Mouse (Mus musculus) thymus, adult 2 months (tissue): ENCODE results near the gene Hbq1b. TPM values are rescaled to one million over a fixed set of nuclear protein-coding genes. Genes with fewer than 3 reads are reported as not detected.
"Not testable (repeated sequence)": the region's sequence is repeated elsewhere in the genome, so short reads cannot be mapped to it uniquely, and the experiment has no call there.

Source experiments
- DNase-seq: peaks from one replicate; pipeline ENCODE4 v3.0.0; 2021
- H3K27ac ChIP-seq: fragments of 200-500 bp; 2 replicates; pipeline ENCODE4 v1.5.1; 2012; ENCODE audit warnings: low read length, control low read depth; ENCODE audit not compliant: control insufficient read depth, insufficient read depth
- H3K27me3 ChIP-seq: fragments of 200-500 bp; 2 replicates; pipeline ENCODE4 v1.6.1; 2012; ENCODE audit warnings: mild to moderate bottlenecking, low read length, moderate library complexity, mixed read lengths; ENCODE audit not compliant: control insufficient read depth, insufficient read depth
- H3K36me3 ChIP-seq: fragments of 200-500 bp; 2 replicates; pipeline ENCODE4 v1.6.1; 2012; ENCODE audit warnings: mild to moderate bottlenecking, low read length, moderate library complexity; ENCODE audit not compliant: control insufficient read depth, insufficient read depth
- H3K4me1 ChIP-seq: fragments of 200-500 bp; replicated peaks from 2 replicates; pipeline ENCODE4 v1.6.1; 2012; ENCODE audit warnings: low read length; ENCODE audit not compliant: control insufficient read depth, insufficient read depth
- H3K4me3 ChIP-seq: fragments of 200-500 bp; 2 replicates; pipeline ENCODE4 v1.5.1; 2012; ENCODE audit warnings: mild to moderate bottlenecking, low read length, control low read depth, moderate library complexity; ENCODE audit not compliant: control insufficient read depth, insufficient read depth
- CTCF ChIP-seq: fragments of 200-500 bp; IDR thresholded peaks from 2 replicates; pipeline ENCODE4 v1.5.1; 2012; ENCODE audit warnings: mild to moderate bottlenecking, control low read depth, low read length, moderate library complexity, borderline replicate concordance; ENCODE audit not compliant: control insufficient read depth, poor library complexity, insufficient read depth; ENCODE audit errors: extremely low read depth
- POLR2A ChIP-seq: fragments of 200-500 bp; IDR thresholded peaks from 2 replicates; pipeline ENCODE4 v1.6.1; 2012; ENCODE audit warnings: mild to moderate bottlenecking, low read length, control low read depth, moderate library complexity; ENCODE audit not compliant: control insufficient read depth, poor library complexity, insufficient read depth; ENCODE audit errors: extremely low read depth
- WGBS: fragments of 180-500 bp; shearing (Covaris S2); methylation state at CpG from one replicate; pipeline ENCODE4 v1.1.7; 2018; 5-methylcytosine and 5-hydroxymethylcytosine counted together
- polyA plus RNA-seq: library from polyadenylated mRNA; depleted of rRNA; stranded (reverse); fragments of >200 nt; gene quantifications from 2 replicates; pipeline ENCODE4 v1.2.3, GENCODE M21; 2012; rRNA removed

Hbq1b gene
- 0.23 TPM in 1 of 2 replicates, not detected in the other for polyA plus RNA-seq

GRCm38 (mm10) chr11:32286695-32287492, at the start of gene Hbq1b:
Gene Hbq1b (plus strand): TSS chr11:32286965.
- WGBS: 23% methylated on average over 30 of the region's 33 CpGs
- H3K27me3 ChIP-seq, H3K36me3 ChIP-seq, H3K4me1 ChIP-seq, H3K4me3 ChIP-seq, H3K27ac ChIP-seq: not testable (repeated sequence)
- TF ChIP-seq CTCF: peak; percentile 74; the same call in 1 of the 2 replicates
- peak; percentile 76 for DNase-seq

GRCm38 (mm10) chr11:32237411-32237795, 49.4 kb upstream of the Hbq1b start:
- Histone ChIP-seq H3K27ac (no peak overlapping the region), H3K4me1 (no peaks in the 10 kb centered on the region; the same call in 1 of the 2 replicates), H3K4me3 (no peak overlapping the region), H3K27me3 (no peaks in the 10 kb centered on the region), H3K36me3 (peaks cover 10% of the 10 kb centered on the region)
- DNase-seq: no peak
- TF ChIP-seq POLR2A: no peak
- TF ChIP-seq CTCF: no peak
- WGBS: 97% methylated on average over 3 of the region's 3 CpGs

GRCm38 (mm10) chr11:32238093-32238860, 48.5 kb upstream of the Hbq1b start:
- DNase-seq: peak; percentile 79
- H3K36me3 ChIP-seq: peaks cover 8% of the 10 kb centered on the region
- H3K27ac ChIP-seq: no peak overlapping the region
- no peak overlapping the region for H3K4me3 ChIP-seq
- 82% methylated on average over 5 of the region's 5 CpGs for WGBS
- TF ChIP-seq POLR2A: no peak
- TF ChIP-seq CTCF: peak; percentile 93
- H3K4me1 ChIP-seq: no peaks in the 10 kb centered on the region; the same call in none of the 2 replicates
- no peaks in the 10 kb centered on the region for H3K27me3 ChIP-seq

- Histone ChIP-seq H3K27ac (no peak overlapping the region), H3K4me3 (no peak overlapping the region), H3K27me3 (no peaks in the 10 kb centered on the region), H3K4me1 (no peaks in the 10 kb centered on the region; the same call in none of the 2 replicates), H3K36me3 (no peaks in the 10 kb centered on the region; the same call in 1 of the 2 replicates)
- DNase-seq: no peak
- TF ChIP-seq CTCF: no peak
- no peak for TF ChIP-seq POLR2A
These were observed 45.4 kb upstream of the Hbq1b start for GRCm38 (mm10) chr11:32241391-32241790.

GRCm38 (mm10) chr11:32242209-32242608, 44.6 kb upstream of the Hbq1b start:
- Histone ChIP-seq H3K4me1 (peaks cover 3% of the 10 kb centered on the region), H3K27ac (no peak overlapping the region), H3K36me3 (no peaks in the 10 kb centered on the region; the same call in 1 of the 2 replicates), H3K4me3 (no peak overlapping the region), H3K27me3 (no peaks in the 10 kb centered on the region)
- TF ChIP-seq CTCF: no peak
- TF ChIP-seq POLR2A: no peak
- DNase-seq: no peak
- 94% methylated on average over 3 of the region's 3 CpGs for WGBS

GRCm38 (mm10) chr11:32243205-32243955, 43.4 kb upstream of the Hbq1b start:
- Histone ChIP-seq H3K36me3 (no peaks in the 10 kb centered on the region; the same call in 1 of the 2 replicates), H3K4me3 (no peak overlapping the region), H3K4me1 (peaks cover 9% of the 10 kb centered on the region), H3K27ac (no peak overlapping the region), H3K27me3 (no peaks in the 10 kb centered on the region)
- WGBS: 82% methylated on average over 7 of the region's 7 CpGs
- no peak for TF ChIP-seq POLR2A
- TF ChIP-seq CTCF: no peak
- DNase-seq: no peak
